Mouse (Mus musculus): Measurements from ENCODE around the gene Dusp12.

DNA sequence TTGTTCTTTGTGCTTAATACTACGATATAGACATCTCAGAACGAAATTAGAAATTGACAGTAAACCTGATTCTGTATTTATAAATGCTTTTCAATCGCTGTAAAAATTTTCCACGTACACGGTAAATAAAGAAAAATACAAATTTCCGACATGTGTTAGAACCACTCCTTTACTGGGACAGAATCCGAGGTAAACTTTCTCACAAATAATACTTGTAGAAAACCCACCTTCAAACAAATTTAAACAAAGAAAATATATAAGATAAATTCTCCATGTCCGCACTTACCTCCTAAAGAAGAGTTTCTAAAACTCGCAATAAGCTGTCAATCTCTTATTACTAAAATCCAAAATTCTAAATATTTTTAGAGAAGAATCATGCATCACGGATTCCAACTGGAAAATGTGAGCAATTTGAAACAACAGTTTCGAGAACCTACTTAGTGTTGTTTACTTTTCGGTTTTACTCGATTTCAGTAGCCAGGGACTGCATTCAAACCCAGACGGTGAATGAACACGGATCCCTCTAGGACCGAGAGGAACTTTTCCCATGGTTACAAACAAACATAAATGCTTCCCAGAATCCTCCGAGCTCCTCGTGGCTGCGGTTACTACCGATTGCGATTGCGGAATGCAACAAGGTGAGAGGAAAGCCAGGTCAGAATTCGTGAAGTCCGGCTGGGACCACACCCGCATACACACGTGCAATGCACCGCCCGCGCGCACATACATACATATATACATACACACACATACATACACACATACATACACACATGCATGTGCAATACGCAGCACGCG, 17.0 kb downstream of the Dusp12 start:
- TF ChIP-seq CTCF (conservative IDR thresholded peaks at IDR 0.05; ENCODE audit: insufficient read depth, insufficient read length, low read depth, low read length) (no peak), POLR2A (IDR thresholded peaks at IDR 0.05; ENCODE audit: low read depth, low read length) (no peak)

Measured in kidney, adult 2 months (tissue).